Mouse (Mus musculus): ENCODE measurements around the gene Zmynd19.
A peak's percentile ranks its signal among the peaks of the same experiment; 100 is the strongest.

Gene Zmynd19

GRCm38 (mm10) chr2:24949421-24950188, at the start of gene Zmynd19:
Gene Zmynd19, plus strand, starts transcription at chr2:24949792.
- DNase-seq (ENCODE audit: low spot score) = peak; percentile 97

- DNase-seq (ENCODE audit: low spot score) = no peak
Measured at GRCm38 (mm10) chr2:24901055-24901454, 48.5 kb upstream of the Zmynd19 start.

- no peak for DNase-seq (ENCODE audit: low spot score)
Measured at GRCm38 (mm10) chr2:24902999-24903398, 46.6 kb upstream of the Zmynd19 start.

GRCm38 (mm10) chr2:24904823-24905652, 44.6 kb upstream of the Zmynd19 start:
- DNase-seq (ENCODE audit: low spot score) = no peak

GRCm38 (mm10) chr2:24905653-24906155, 43.9 kb upstream of the Zmynd19 start:
- DNase-seq (ENCODE audit: low spot score) = no peak

GRCm38 (mm10) chr2:24910481-24910880, 39.1 kb upstream of the Zmynd19 start:
- DNase-seq (ENCODE audit: low spot score) = no peak

- DNase-seq (ENCODE audit: low spot score) = no peak
Measured at GRCm38 (mm10) chr2:24912189-24912588, 37.4 kb upstream of the Zmynd19 start.

GRCm38 (mm10) chr2:24912589-24912988, 37.0 kb upstream of the Zmynd19 start:
- no peak for DNase-seq (ENCODE audit: low spot score)

- no peak for DNase-seq (ENCODE audit: low spot score)
Measured at GRCm38 (mm10) chr2:24914762-24915161, 34.8 kb upstream of the Zmynd19 start.

GRCm38 (mm10) chr2:24918930-24919838, 30.4 kb upstream of the Zmynd19 start, which contains the start of gene Ehmt1:
Gene Ehmt1, minus strand, starts transcription at chr2:24919614.
- DNase-seq (ENCODE audit: low spot score) = peak; percentile 94

GRCm38 (mm10) chr2:24919839-24920175, 29.8 kb upstream of the Zmynd19 start:
- no peak for DNase-seq (ENCODE audit: low spot score)

GRCm38 (mm10) chr2:24923561-24923960, 26.0 kb upstream of the Zmynd19 start:
- DNase-seq (ENCODE audit: low spot score) = no peak

GRCm38 (mm10) chr2:24925284-24925683, 24.3 kb upstream of the Zmynd19 start:
- DNase-seq (ENCODE audit: low spot score) = peak; percentile 57

GRCm38 (mm10) chr2:24926345-24926964, 23.1 kb upstream of the Zmynd19 start:
- no peak for DNase-seq (ENCODE audit: low spot score)

GRCm38 (mm10) chr2:24926965-24927358, 22.6 kb upstream of the Zmynd19 start:
- no peak for DNase-seq (ENCODE audit: low spot score)

- DNase-seq (ENCODE audit: low spot score) = peak; percentile 91
Measured at GRCm38 (mm10) chr2:24927810-24928479, 21.6 kb upstream of the Zmynd19 start.

GRCm38 (mm10) chr2:24929119-24929518, 20.5 kb upstream of the Zmynd19 start:
- peak; percentile 80 for DNase-seq (ENCODE audit: low spot score)

- DNase-seq (ENCODE audit: low spot score) = no peak
Measured at GRCm38 (mm10) chr2:24929593-24929992, 20.0 kb upstream of the Zmynd19 start.

GRCm38 (mm10) chr2:24934441-24934963, 15.1 kb upstream of the Zmynd19 start:
- DNase-seq (ENCODE audit: low spot score) = no peak

GRCm38 (mm10) chr2:24935057-24935796, 14.4 kb upstream of the Zmynd19 start, which contains the start of gene Arrdc1:
Gene Arrdc1, minus strand, starts transcription at chr2:24935252.
- DNase-seq (ENCODE audit: low spot score) = peak; percentile 96
